Mouse (Mus musculus) kidney, embryonic 16.5 days (tissue): ENCODE measurements around the gene Tmem222. TPM values are rescaled to one million over a fixed set of nuclear protein-coding genes. Genes with fewer than 3 reads are reported as not detected.

ENCODE experiments used
- polyA plus RNA-seq: library from polyadenylated mRNA; unstranded; fragments of >200 nt; fragmentation: Nextera tagmentation; extraction: Ambion mirVana; gene quantifications from 2 replicates; pipeline ENCODE4 v1.2.1, GENCODE M21; 2015

Tmem222 gene
- polyA plus RNA-seq, 1 experiment from 2014 or later: 90.4 TPM

Other genes with a start within 250 kb of the Tmem222 start
- 77.4 and 102 TPM in 2 replicates for gene Wasf2, start 147.3 kb downstream of the Tmem222 start, polyA plus RNA-seq
- 13.2 and 16.8 TPM in 2 replicates for gene Cd164l2, start 65.7 kb downstream of the Tmem222 start, polyA plus RNA-seq
- gene Gpr3, start 65.3 kb downstream of the Tmem222 start, polyA plus RNA-seq: 0.10 and 0.15 TPM in 2 replicates
- 3.8 TPM in 2 replicates for gene Map3k6, start 37.0 kb downstream of the Tmem222 start, polyA plus RNA-seq
- gene Sytl1, start 14.7 kb downstream of the Tmem222 start, polyA plus RNA-seq: 1.1 and 1.5 TPM in 2 replicates
- 12.9 and 14.4 TPM in 2 replicates for gene Wdtc1, start 75.7 kb upstream of the Tmem222 start, polyA plus RNA-seq
- 9.5 and 10.7 TPM in 2 replicates for gene Slc9a1, start 91.9 kb upstream of the Tmem222 start, polyA plus RNA-seq
- gene Tent5b, start 202.3 kb upstream of the Tmem222 start, polyA plus RNA-seq: 1.6 TPM in 2 replicates
- gene Trnp1, start 220.8 kb upstream of the Tmem222 start, polyA plus RNA-seq: 0.41 and 0.75 TPM in 2 replicates
- 26.9 and 29.6 TPM in 2 replicates for gene Kdf1, start 241.2 kb upstream of the Tmem222 start, polyA plus RNA-seq